Mouse (Mus musculus): ENCODE data around the gene Mrpl38. TPM values are rescaled to one million over a fixed set of nuclear protein-coding genes. Genes with fewer than 3 reads are reported as not detected.

Gene Mrpl38
- total and polyA plus RNA-seq, 2 experiments from 2014 or later, result 56.7 to 63.6 TPM

DNA sequence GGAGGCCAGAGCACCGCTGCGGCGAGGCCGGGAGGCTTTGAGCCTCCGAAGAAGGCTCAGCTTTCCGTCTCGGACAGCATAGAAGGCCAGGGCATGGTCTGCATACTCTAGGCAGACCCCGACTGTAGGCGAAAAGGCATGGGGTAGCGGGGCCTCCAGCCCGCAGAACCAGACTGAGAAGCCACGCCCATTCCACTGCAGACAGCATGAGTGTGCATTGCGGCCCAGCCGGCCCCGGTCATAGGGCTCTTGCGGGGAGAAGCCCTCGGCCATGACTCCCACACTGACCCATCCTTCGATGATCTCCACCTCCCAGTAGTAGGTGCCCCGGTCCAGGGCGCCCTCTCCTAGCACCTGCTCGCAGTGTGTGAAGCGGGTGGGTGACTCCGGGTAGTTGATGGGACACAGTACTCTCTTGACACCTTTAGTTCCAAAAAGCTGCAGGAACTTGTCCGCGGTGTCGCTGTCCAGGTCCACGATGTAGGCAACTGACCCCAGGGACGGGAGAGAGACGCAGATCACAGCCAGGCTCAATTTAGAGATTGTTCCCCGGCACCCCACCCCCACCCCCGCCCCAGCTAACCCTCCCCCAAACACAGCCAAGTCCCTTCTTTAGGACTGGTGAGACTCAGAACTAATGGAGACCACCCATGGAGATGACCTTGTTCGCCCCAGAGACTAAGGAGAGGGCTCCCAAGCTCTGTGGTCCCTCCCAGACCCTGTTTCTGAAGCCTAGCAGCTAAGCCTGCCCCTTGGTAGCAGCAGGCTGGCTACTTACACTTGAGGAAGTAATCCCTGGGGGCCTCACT is 32.3 kb downstream of the Mrpl38 start:
- H3K27me3 ChIP-seq (ENCODE audit: insufficient read depth, low read length), result peaks cover 42% of the 10 kb centered on the region
- no peaks in the 10 kb centered on the region for H3K9me3 ChIP-seq (ENCODE audit: low read length)
- DNase-seq (no peak), ATAC-seq (no peak)
- no peak overlapping the region for H3K4me3 ChIP-seq (ENCODE audit: low read depth, low read length)
- H3K4me1 ChIP-seq (ENCODE audit: insufficient read depth), result no peaks in the 10 kb centered on the region
- H3K27ac ChIP-seq (ENCODE audit: low read depth, low read length), result no peak overlapping the region
- H3K4me2 ChIP-seq (ENCODE audit: low read depth), result no peak overlapping the region
- H3K9ac ChIP-seq, result no peak overlapping the region
- TF ChIP-seq CTCF (IDR thresholded peaks at IDR 0.05; ENCODE audit: low read depth), result no peak
- WGBS, result 34% methylated on average over 32 of the region's 32 CpGs
- H3K36me3 ChIP-seq (ENCODE audit: insufficient read depth), result no peaks in the 10 kb centered on the region

GRCm38 (mm10) chr11:116105065-116105464 is 33.6 kb downstream of the Mrpl38 start:
- 87% methylated on average over 2 of the region's 2 CpGs for WGBS
- Histone ChIP-seq H3K27me3 (ENCODE audit: insufficient read depth, low read length) (peaks cover 33% of the 10 kb centered on the region), H3K4me1 (ENCODE audit: insufficient read depth) (no peaks in the 10 kb centered on the region), H3K4me2 (ENCODE audit: low read depth) (no peak overlapping the region), H3K36me3 (ENCODE audit: insufficient read depth) (no peaks in the 10 kb centered on the region), H3K9ac (no peak overlapping the region), H3K9me3 (ENCODE audit: low read length) (no peaks in the 10 kb centered on the region), H3K27ac (ENCODE audit: low read depth, low read length) (no peak overlapping the region), H3K4me3 (ENCODE audit: low read depth, low read length) (no peak overlapping the region)
- ATAC-seq (no peak), DNase-seq (no peak)
- TF ChIP-seq CTCF (IDR thresholded peaks at IDR 0.05; ENCODE audit: low read depth), result no peak

DNA sequence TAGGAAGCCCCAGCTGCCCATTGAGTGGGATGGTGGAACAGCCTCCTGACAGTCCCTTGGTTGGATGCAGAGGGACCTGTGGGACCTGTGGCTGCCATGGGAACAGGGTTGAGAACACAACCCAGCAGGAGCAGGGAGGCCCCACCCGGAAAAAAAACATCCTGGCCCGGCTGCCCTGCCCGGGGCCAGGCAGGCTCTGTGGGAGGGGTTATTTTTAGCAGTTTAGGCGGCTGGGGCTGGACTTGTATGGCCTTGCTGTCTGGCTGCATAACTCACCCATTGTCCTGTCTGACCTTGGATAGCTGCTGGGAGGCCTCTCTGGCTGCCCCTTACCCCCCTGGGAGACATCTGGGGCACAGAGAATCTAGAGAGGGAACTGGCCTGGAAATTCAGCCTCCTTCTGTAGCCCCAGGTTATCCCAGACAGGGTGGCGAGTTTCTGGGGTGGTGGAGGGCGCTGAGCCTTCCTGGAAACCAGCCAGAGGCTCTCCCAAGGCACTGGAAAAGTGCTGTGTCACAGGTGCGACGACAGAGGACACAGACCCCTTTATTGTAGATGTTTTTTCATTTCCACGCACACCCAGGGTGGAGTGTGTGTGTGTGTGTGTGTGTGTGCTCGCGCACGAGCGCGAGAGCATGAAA is 34.5 kb downstream of the Mrpl38 start:
- Histone ChIP-seq H3K4me1 (ENCODE audit: insufficient read depth) (no peaks in the 10 kb centered on the region), H3K9me3 (ENCODE audit: low read length) (no peaks in the 10 kb centered on the region), H3K36me3 (ENCODE audit: insufficient read depth) (no peaks in the 10 kb centered on the region), H3K4me2 (ENCODE audit: low read depth) (no peak overlapping the region), H3K9ac (no peak overlapping the region), H3K4me3 (ENCODE audit: low read depth, low read length) (no peak overlapping the region), H3K27me3 (ENCODE audit: insufficient read depth, low read length) (peaks cover 24% of the 10 kb centered on the region; the same call in 1 of the 2 replicates), H3K27ac (ENCODE audit: low read depth, low read length) (0 out of 2 replicates have a peak overlapping the region, but pooled peaks have one; percentile 9)
- DNase-seq (no peak), ATAC-seq (no peak)
- WGBS, result 37% methylated on average over 14 of the region's 14 CpGs
- no peak for TF ChIP-seq CTCF (IDR thresholded peaks at IDR 0.05; ENCODE audit: low read depth)

GRCm38 (mm10) chr11:116103572-116103971 is 35.1 kb downstream of the Mrpl38 start:
- no peak for DNase-seq
- Histone ChIP-seq H3K9me3 (ENCODE audit: low read length) (no peaks in the 10 kb centered on the region), H3K4me2 (ENCODE audit: low read depth) (no peak overlapping the region), H3K4me3 (ENCODE audit: low read depth, low read length) (no peak overlapping the region), H3K27me3 (ENCODE audit: insufficient read depth, low read length) (peaks cover 23% of the 10 kb centered on the region; the same call in 1 of the 2 replicates), H3K9ac (no peak overlapping the region), H3K27ac (ENCODE audit: low read depth, low read length) (no peak overlapping the region; the same call in 1 of the 2 replicates), H3K36me3 (ENCODE audit: insufficient read depth) (no peaks in the 10 kb centered on the region), H3K4me1 (ENCODE audit: insufficient read depth) (no peaks in the 10 kb centered on the region)
- TF ChIP-seq CTCF (IDR thresholded peaks at IDR 0.05; ENCODE audit: low read depth), result no peak
- ATAC-seq, result no peak
- WGBS, result 71% methylated on average over 12 of the region's 12 CpGs

- DNase-seq (no peak), ATAC-seq (no peak)
- Histone ChIP-seq H3K4me3 (ENCODE audit: low read depth, low read length) (no peak overlapping the region), H3K27ac (ENCODE audit: low read depth, low read length) (peak overlapping the region; percentile 69), H3K27me3 (ENCODE audit: insufficient read depth, low read length) (peaks cover 17% of the 10 kb centered on the region; the same call in 1 of the 2 replicates), H3K4me2 (ENCODE audit: low read depth) (no peak overlapping the region), H3K9ac (no peak overlapping the region), H3K9me3 (ENCODE audit: low read length) (no peaks in the 10 kb centered on the region), H3K36me3 (ENCODE audit: insufficient read depth) (no peaks in the 10 kb centered on the region), H3K4me1 (ENCODE audit: insufficient read depth) (no peaks in the 10 kb centered on the region)
- WGBS, result 31% methylated on average over 3 of the region's 4 CpGs
- no peak for TF ChIP-seq CTCF (IDR thresholded peaks at IDR 0.05; ENCODE audit: low read depth)
These were observed 36.2 kb downstream of the Mrpl38 start for GRCm38 (mm10) chr11:116102472-116102871.

DNA sequence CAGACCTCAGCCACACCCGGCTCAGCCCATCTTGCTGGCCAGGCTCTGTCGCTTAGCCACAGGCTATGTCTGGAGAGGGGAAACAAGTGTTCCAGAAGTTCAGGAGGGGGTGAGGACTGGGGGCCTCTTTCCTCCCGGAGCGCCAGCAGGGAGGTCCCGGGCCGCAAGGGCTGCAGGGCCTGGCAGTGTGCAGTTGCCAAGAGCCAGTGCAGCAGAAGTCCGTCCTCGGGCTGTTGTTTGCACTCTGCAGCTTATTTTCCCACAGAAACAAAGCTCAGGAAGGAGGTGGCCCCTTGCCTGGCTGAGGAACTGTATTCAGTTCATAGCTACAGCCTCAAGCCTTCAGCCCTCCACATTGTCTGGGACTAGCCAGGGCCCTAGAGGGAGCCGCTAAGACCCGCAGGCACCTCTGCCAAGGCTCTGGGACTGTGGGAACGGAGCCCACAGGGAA is 36.7 kb downstream of the Mrpl38 start:
- no peaks in the 10 kb centered on the region for H3K9me3 ChIP-seq (ENCODE audit: low read length)
- no peaks in the 10 kb centered on the region for H3K36me3 ChIP-seq (ENCODE audit: insufficient read depth)
- no peak overlapping the region for H3K9ac ChIP-seq
- peaks cover 12% of the 10 kb centered on the region; the same call in 1 of the 2 replicates for H3K27me3 ChIP-seq (ENCODE audit: insufficient read depth, low read length)
- no peak overlapping the region for H3K4me3 ChIP-seq (ENCODE audit: low read depth, low read length)
- TF ChIP-seq CTCF (IDR thresholded peaks at IDR 0.05; ENCODE audit: low read depth), result no peak
- H3K27ac ChIP-seq (ENCODE audit: low read depth, low read length), result peak overlapping the region; percentile 69
- ATAC-seq (peak; percentile 91), DNase-seq (peak; percentile 46)
- no peaks in the 10 kb centered on the region for H3K4me1 ChIP-seq (ENCODE audit: insufficient read depth)
- no peak overlapping the region for H3K4me2 ChIP-seq (ENCODE audit: low read depth)
- 8% methylated on average over 11 of the region's 11 CpGs for whole genome bisulfite sequencing

GRCm38 (mm10) chr11:116100839-116101238 is 37.8 kb downstream of the Mrpl38 start:
- DNase-seq (no peak), ATAC-seq (no peak)
- Histone ChIP-seq H3K4me1 (ENCODE audit: insufficient read depth) (no peaks in the 10 kb centered on the region), H3K9me3 (ENCODE audit: low read length) (no peaks in the 10 kb centered on the region), H3K36me3 (ENCODE audit: insufficient read depth) (no peaks in the 10 kb centered on the region), H3K4me3 (ENCODE audit: low read depth, low read length) (no peak overlapping the region), H3K4me2 (ENCODE audit: low read depth) (no peak overlapping the region), H3K27ac (ENCODE audit: low read depth, low read length) (no peak overlapping the region), H3K27me3 (ENCODE audit: insufficient read depth, low read length) (0 out of 2 replicates have a peak, but pooled peaks cover 3% of the 10 kb centered on the region), H3K9ac (no peak overlapping the region)
- TF ChIP-seq CTCF (IDR thresholded peaks at IDR 0.05; ENCODE audit: low read depth), result no peak
- WGBS, result 85% methylated on average over 7 of the region's 7 CpGs

All from forebrain, postnatal 0 days (tissue).